Mouse (Mus musculus) left cerebral cortex, adult 2 months (tissue): Measurements from ENCODE around the gene Pprc1. TPM values are rescaled to one million over a fixed set of nuclear protein-coding genes. Genes with fewer than 3 reads are reported as not detected.
A peak's percentile ranks its signal among the peaks of the same experiment; 100 is the strongest.

Source experiments
- DNase-seq, 2 experiments: peaks; one replicate each; pipeline ENCODE4 v3.0.0; 2021 to 2022; ENCODE audit warnings: low spot score in 2 of 2, mixed read lengths in 1 of 2; ENCODE audit errors: extremely low spot score in 1 of 2
- H3K27ac ChIP-seq: fragments of 200-600 bp; 2 replicates; pipeline ENCODE4 v1.8.1; 2022
- H3K4me3 ChIP-seq: fragments of 200-600 bp; 2 replicates; pipeline ENCODE4 v1.8.1; 2022
- CTCF ChIP-seq: fragments of 200-600 bp; IDR thresholded peaks from 2 replicates; pipeline ENCODE4 v1.8.1; 2022; ENCODE audit warnings: antibody characterized with exemption, mild to moderate bottlenecking, moderate library complexity
- intact Hi-C: fragments of 180-260 bp; cut with DNase I; formaldehyde crosslinking; loops from one replicate; pipeline ENCODE4 v1.15.1; 2025
- total RNA-seq, 2 experiments: library from RNA; stranded (reverse); gene quantifications; 2 replicates each; pipeline ENCODE4 v1.2.3; 2021

The Pprc1 gene
- total RNA-seq, 2 experiments from 2014 or later: 29.0 to 31.8 TPM

DNA sequence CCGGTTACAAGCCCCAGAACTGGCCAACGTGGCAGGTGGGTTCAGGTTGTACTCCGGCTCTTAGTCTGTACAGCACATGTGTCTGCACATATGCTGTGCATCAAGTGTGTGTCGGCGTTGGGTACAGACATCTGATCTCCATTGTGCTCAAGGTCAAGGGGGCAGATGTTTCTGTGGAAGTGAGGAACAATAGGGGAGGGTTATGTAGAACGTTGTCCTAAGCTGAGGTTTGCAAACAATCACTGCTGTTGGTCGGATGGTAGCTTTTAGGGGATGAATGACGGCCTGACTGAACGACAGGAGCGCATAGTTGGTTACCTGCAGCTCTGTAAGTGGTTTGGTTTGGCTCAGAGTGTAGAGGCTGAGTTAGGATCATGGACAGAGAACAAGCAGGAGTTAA lies 23.4 kb downstream of the Pprc1 start:
- no peak overlapping the region for H3K4me3 ChIP-seq
- intact Hi-C loops: no loop called here
- DNase-seq: no peak
- no peak overlapping the region for H3K27ac ChIP-seq
- TF ChIP-seq CTCF: no peak

DNA sequence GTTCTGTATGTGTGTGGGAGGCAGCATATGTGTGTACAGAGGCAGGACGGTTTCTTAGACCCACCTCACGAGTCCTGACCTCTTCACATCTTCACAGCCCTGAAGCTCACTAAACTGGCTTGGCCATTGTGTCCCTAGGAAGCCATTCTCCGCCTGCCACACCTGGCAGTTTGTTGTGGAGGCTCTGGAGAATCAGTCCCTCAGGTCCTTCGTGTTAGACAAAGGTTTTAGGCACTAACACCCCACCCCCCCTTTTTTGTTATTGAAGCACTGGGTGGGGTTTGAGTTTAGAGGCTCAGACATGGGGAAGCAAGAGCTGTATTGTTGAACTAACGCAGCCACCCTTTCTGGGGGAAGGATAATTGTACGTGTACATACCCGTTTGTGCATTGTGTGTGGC lies 28.6 kb downstream of the Pprc1 start:
- DNase-seq: no peak
- Histone ChIP-seq H3K4me3 (no peak overlapping the region), H3K27ac (no peak overlapping the region)
- no peak for TF ChIP-seq CTCF
- intact Hi-C loops: no loop called here

DNA sequence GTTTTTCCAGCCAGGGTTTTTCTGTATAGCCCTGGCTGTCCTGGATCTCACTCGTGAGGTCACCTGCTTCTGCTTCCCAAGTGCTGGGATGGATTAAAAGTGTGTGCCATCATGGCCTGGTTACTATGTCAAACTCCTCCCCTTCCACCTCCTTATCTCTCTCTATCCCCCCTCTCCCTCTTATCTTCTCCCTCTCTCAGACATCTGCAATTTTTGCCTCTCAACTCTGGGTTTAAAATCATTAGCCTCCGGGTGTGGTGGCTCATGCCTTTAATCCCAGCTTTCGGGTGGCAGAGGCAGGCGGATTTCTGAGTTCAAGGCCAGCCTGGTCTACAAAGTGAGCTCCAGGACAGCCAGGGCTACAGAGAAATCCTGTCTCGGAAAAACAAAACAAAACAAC lies 29.6 kb downstream of the Pprc1 start:
- no peak for DNase-seq
- Histone ChIP-seq H3K4me3 (no peak overlapping the region), H3K27ac (no peak overlapping the region)
- no peak for TF ChIP-seq CTCF
- intact Hi-C loops: loop anchor here (2.0 kb wide), 1 partner anchor 75 kb away; the partner anchor contains the start of gene Armh3

DNA sequence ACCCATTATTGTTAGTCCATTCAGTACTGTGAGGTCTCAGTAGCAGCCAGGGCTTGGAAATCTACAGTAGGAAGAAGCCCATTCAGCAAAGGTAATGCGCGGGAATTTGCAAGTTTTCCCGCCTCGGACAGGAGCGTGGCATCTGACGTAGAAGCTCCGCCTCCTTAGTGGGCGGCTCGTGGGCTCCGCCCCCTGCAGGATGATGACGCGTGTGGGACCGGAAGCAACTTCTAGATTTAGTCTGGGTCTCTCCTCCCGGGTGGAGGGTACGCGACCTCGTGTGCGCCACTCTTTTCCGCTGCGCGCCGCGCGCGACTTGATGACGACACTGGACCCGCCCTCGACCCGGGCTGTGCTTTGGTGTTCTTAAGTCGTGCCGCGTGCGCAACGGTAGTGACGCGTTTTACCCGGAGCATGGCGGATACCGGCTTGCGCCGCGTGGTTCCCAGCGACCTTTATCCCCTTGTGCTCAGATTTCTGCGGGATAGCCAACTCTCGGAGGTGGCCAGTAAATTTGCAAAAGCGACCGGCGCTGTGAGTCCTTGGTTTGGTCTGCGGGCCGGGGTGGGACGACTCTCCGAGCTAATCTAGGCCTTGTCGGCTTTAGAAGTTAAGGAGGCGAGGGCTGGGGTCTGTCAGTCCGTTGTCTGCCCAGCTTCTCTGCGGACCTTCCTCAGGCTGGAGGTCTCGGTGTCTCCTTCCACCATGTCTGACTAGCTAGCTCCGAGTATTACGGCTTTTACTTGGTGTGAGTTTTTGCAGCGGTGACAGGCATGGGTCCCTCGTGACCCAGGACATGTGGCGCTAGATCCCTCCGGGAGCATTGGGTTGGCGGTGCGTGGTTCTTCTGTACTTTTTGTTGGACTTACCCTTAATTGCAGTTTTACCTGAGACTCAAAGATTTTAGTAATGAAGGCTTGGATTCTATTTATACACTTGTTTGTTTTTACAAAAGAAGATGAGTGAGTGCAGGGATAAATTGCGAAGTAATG lies 31.2 kb downstream of the Pprc1 start, which contains the start of gene Nolc1:
TSS of gene Nolc1 (plus strand) at position 248 of the 992 bp plus-strand sequence.
- no peak for TF ChIP-seq CTCF
- intact Hi-C loops: loop anchor here (1.0 to 2.0 kb wide), 2 partner anchors 20 to 77 kb away; partner anchors contain the start of gene Armh3
- DNase-seq: peak; percentile 100
- Histone ChIP-seq H3K4me3 (peak within 1 kb of the TSS; percentile 85), H3K27ac (peak within 1 kb of the TSS; percentile 10; the same call in 1 of the 2 replicates)

DNA sequence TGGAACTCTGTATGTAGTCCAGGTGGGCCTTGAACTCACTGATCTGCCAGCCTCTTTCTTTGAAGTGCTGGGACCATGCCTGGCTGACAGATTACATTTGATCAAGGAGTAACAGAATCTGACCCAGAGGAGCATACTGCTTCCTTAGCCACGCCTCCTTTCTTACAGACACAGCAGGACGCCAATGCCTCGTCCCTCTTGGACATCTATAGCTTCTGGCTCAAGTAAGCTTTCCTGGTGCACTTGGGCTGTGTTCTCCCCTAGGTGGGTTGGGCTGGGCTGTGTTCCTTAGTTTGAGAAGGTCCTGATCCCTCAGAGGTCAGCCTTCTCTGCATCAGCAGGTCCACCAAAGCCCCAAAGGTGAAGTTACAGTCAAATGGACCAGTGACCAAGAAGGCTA lies 33.8 kb downstream of the Pprc1 start:
- intact Hi-C loops: no loop called here
- no peak for DNase-seq
- Histone ChIP-seq H3K27ac (no peak overlapping the region), H3K4me3 (no peak overlapping the region)
- TF ChIP-seq CTCF: no peak

DNA sequence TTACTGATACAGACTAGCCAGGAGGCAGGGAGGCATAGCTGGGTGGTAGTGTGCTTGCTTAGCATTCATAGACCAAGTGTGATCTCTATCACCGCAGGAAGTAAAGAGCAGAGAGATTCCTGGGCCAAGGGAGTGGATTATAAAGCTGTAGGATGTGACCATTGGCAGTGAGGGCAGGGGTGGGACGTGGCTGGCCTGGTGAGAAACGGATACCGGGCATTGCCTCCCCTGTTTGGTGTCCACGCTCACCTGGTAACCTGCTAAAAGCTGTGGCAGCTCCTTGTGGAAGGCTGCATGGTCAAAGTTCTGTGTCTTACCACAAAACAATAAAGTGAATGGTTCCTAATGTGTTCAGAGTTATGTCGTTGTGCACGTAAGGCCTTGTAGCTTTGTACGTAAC lies 40.5 kb downstream of the Pprc1 start:
- no peak for TF ChIP-seq CTCF
- intact Hi-C loops: loop anchor here (5.0 kb wide), 1 partner anchor 167 kb away; no protein-coding TSS in a partner anchor
- Histone ChIP-seq H3K4me3 (no peak overlapping the region), H3K27ac (no peak overlapping the region)
- DNase-seq: no peak

DNA sequence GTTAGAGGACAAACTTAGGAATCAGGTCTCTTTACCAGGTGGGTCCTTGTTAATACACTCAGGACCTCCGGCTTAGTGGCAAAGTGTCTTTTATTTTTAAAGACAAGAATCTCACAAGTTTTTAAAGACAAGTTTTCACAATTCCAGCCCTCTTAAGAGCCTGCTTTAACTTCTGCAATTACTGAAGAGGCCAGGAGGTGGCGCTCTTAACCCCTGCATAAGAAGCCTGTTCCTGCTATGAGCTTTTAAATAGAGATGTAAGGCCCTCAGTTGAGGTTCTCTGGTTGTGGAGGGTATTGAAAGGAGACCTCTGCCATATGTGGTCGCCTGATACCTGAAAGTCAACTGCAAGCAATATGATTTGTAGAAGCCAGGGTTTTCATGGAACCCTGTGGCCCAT lies 41.7 kb downstream of the Pprc1 start:
- no peak overlapping the region for H3K27ac ChIP-seq
- DNase-seq: peak; percentile 48 to 63
- H3K4me3 ChIP-seq: no peak overlapping the region
- intact Hi-C loops: loop anchor here (5.0 kb wide), 1 partner anchor 166 kb away; no protein-coding TSS in a partner anchor
- peak; percentile 87 for TF ChIP-seq CTCF

DNA sequence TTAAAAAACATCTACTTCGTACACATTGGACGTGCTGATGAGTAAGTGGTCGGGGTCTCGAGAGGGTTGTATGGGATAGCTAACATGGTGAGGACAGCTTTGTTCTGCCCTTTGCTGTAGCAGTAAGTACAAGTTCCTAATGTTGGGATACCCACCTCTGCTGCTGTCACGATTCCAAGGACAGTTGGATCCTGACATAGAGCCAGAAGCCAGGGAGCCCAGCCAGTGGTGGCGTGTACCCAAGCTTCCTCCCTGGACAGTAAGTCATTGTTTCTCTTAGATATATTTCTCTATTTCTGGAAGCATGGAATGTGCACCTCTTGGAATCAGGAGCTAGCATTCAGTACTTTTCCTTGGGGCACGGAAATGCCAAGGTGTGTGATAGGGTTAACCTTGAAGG lies 43.2 kb downstream of the Pprc1 start:
- Histone ChIP-seq H3K4me3 (no peak overlapping the region), H3K27ac (no peak overlapping the region)
- intact Hi-C loops: loop anchor here (5.0 kb wide), 1 partner anchor 164 kb away; no protein-coding TSS in a partner anchor
- no peak for DNase-seq
- TF ChIP-seq CTCF: no peak

DNA sequence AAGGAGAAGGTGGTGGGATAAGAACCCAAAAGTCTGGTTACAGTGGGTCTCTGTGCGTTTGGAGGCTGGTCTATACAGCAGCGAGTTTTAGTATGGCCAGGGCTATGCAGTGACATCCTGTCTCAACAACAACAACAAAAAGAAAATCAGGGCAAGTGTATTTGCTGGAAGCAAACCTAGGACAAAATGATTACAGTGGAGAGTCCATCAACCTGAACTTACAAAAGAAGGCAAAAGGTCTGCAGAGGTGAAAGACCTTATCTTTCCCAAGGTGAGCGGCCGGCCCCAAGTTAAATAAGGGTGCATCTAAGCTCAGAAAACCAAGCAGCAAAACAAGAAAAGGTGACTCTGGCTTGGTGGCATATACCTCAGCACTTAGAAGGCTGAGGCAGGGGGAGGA lies 47.0 kb downstream of the Pprc1 start:
- no peak for TF ChIP-seq CTCF
- H3K27ac ChIP-seq: no peak overlapping the region
- no peak overlapping the region for H3K4me3 ChIP-seq
- no peak for DNase-seq
- intact Hi-C loops: no loop called here

DNA sequence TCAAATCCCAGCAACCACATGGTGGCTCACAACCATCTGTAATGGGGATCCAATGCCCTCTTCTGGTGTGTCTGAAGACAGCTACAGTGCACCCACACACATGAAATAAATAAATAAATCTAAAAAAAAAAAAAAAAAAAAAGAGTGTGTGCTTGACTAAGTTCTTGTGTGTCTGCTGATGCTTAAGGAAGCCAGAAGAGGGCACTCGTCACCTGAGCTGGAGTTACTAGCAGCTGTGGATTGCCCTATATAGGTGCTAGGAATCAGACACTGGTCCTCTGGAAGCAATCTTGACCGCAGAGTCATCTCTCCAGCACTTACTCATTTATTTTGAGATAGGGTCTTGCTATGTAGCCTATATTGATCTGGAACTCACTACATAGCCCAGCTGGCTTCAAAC lies 49.5 kb downstream of the Pprc1 start:
- DNase-seq: no peak
- no peak overlapping the region for H3K4me3 ChIP-seq
- H3K27ac ChIP-seq: no peak overlapping the region
- TF ChIP-seq CTCF: no peak
- intact Hi-C loops: no loop called here

DNA sequence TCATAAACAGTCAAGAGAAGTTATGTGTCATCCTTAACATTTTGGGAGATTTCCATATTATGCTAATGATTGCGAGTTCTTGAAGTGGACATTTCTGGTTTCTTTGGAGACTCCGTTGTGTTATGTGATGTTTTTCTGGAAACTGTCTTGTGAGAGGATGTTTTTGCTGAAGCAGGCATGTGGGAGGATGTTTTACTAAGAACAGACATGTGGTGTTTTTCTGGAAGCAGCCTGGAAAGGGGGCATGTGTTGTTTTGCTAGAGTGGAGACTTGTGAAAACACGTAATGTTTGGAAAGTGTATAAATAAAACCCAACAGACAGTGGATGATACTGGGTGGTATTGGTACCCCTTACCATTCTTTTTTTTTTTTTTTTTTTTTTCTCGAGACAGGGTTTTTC lies 50.6 kb downstream of the Pprc1 start:
- Histone ChIP-seq H3K4me3 (no peak overlapping the region), H3K27ac (no peak overlapping the region)
- TF ChIP-seq CTCF: no peak
- peak in 1 of 2 experiments; percentile 24 for DNase-seq
- intact Hi-C loops: no loop called here

DNA sequence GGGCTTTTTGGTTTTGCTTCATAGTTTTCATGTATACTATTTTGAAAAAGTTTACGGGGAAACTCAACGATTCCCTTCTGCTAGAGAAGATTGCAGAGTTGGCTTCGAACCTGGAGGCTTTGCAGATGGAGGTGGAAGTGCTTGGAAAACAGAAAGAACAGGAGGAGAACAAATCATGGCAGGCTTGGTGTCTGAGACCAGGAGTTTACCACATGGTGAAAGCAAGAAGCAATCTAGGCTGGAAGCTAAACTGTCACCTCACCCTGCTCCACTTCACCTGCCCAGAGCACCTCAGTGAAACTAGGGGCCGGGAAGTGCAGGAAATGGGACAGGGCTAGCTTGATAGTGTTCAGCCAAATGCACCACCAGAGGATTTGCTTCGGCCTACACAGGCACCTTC lies 51.7 kb downstream of the Pprc1 start:
- TF ChIP-seq CTCF: no peak
- intact Hi-C loops: no loop called here
- no peak for DNase-seq
- H3K27ac ChIP-seq: no peak overlapping the region
- no peak overlapping the region for H3K4me3 ChIP-seq

DNA sequence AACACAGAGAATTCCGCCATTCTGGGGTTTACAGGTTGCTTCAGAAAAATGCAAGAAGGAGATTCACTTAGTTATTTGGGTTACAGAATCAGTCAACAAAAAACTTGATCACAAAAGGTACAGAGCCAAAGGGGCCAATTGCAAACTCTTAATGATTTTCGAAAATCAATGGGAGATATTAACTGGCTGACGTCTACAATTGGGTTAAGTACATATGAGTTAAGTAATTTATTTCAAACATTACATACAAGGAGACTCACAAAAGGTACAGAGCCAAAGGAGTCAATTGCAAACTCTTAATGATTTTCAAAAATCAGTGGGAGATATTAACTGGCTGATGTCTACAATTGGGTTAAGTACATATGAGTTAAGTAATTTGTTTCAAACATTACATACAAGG lies 54.9 kb downstream of the Pprc1 start:
- Histone ChIP-seq H3K4me3 (no peak overlapping the region), H3K27ac (no peak overlapping the region)
- no peak for TF ChIP-seq CTCF
- DNase-seq: no peak
- intact Hi-C loops: no loop called here
